Mouse (Mus musculus) 3134 (cell line): ENCODE data around the gene Trim62.

Experiments used
- DNase-seq: peaks from one replicate; pipeline ENCODE4 v3.0.0-alpha.2; 2011; ENCODE audit warnings: low spot score; ENCODE audit not compliant: insufficient read length; ENCODE audit errors: extremely low read depth

The Trim62 gene

DNA sequence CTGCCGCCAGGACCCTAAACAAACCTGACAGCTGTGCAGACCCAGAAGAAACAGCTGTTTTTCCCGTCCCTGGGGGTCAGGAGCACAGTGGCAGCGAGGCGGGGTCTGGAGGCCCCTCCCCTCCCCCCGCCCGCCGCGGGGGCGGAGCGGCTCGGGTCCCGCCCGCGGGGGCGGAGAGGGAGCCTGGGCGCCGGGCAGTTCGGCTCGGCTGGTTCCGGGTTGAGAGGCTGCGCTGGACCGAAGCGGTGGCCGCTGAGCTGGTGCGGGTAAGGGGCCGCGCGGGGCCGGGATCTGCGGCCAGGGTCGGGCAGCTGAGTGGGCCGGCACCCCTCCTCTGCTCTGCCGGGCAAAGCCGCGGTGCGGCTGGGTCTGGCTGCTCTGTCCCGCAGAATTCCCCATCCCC lies at the start of gene Trim62:
TSS of gene Trim62 (plus strand) at position 202 of the 403 bp plus-strand sequence.
- no peak for DNase-seq

DNA sequence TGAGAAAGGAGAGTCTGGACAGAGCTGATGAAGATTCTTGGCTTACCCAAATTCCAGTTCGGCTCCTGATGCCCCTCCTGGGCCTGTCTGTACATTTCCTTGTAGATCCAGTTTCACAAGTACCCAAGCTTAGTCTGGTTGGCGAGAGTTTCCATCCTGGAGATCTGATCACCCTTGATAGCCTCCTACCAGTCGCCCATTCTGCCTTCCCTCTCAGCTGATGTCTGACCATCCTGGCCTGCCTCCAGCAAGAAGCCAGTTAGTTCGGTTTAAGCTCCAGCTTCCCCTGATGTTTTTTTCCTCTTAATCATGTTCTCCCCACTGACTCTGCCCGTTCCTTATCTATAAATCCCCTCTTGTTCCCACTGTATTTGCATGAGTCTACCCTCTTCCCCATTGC lies 45.2 kb upstream of the Trim62 start:
- no peak for DNase-seq

DNA sequence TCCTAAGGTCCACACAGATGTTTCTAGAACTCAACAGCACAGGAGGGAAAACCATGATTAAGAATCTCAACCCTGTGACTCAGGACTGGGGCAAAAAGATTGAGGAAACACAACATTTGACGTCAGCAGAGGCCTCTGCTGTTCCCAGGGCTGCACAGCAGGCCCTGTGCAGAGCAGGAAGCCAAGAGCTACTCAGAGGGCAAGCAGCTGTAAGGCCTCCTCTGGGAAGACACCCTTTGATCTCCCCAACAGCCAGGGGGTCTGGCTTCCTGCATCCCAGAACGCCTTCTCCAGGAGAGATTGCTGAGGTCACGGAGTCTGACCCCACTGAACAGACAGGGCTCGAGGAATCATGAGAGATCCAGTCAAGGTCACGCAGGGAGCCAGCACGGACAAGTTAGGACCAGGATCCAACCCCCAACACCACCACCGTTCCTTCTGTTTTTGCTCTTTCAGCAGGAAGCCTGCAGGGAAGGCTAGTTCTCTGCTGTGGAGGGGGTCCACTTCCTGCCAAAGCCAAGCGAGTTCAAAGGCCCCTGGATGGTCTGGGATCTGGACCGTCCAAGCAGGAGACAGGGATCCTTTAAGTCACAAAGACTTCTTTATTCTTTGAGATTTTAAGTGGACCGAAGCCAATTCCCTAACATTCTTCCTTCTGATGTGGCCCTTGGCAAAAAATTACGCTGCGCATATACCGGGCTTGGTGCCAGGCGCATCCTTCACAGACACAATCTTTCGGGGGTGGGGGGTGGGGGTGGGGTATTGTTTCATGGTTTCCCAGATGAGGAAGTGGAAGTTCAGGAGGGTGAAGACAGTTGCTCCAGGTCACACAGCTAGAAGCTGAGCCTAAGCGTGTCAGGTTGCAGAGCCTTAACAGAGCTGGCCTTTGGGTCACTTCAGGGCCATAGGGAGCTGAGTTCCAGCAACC lies 43.3 kb upstream of the Trim62 start:
- DNase-seq: peak; percentile 40

DNA sequence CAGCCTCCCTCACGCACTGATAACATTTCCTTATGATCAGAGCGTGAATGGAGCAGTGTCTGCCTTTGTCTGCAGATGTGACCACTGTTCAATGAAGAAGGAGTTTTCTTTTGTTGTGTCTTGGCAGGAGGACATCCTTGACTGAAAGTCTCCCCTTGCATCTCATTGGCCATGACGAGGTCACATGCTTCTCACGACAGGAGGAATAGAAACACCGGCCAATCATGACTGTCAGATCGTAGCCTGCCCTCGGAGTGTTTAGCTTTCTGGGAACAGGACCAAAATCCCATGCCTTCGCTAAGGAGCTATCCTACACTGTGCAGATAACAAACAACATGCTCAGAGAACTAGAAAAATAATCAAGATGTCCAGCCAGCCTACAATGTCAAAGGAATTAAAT lies 42.1 kb upstream of the Trim62 start:
- no peak for DNase-seq

DNA sequence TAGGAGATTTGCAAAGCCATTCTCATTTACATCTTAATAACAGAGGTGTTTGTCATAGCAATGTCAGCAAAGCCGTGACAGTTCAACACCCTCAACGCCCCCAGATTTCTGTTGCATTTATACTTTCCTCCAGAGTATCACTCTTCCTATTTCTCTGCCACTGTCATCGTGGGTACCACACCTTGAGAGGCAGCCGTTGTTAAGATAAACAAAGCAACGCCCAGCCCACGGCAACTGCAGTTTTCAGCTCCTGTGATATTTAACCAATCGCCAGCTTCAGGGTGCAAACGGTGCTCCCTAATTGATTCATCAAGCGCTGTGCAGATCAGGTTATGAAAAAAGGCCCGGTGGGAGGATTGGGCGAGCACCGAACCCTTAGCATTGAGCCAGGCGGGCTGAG lies 38.8 kb upstream of the Trim62 start:
- DNase-seq: no peak

DNA sequence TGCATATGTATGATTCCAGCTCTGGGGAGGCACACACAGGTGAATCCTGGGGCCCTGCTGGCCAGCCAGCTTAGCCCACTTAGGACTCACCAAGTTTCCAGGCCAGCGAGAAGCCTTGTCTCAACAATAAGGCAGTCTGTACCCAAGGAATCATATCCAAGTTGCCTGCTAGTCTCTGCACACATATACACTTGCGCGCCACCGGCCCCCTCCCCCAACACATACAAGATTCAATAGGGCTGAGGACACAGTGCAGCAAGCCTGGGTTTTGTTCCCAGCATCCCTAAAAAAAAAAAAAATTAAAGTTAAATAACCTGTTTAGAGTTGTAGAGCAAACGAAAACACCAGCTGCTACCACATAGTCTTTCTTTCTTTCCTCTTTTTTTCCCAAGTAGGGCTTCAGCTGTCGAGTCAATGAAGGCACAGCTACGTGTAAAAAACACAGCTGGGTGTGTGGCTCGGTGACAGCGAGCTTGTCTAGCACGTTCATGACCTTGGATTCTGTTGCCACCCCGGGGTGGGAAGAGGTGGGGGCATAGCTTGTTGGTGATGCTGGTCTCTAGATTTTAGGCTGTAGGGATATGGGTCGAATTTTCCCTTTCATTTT lies 37.9 kb upstream of the Trim62 start:
- DNase-seq: no peak

DNA sequence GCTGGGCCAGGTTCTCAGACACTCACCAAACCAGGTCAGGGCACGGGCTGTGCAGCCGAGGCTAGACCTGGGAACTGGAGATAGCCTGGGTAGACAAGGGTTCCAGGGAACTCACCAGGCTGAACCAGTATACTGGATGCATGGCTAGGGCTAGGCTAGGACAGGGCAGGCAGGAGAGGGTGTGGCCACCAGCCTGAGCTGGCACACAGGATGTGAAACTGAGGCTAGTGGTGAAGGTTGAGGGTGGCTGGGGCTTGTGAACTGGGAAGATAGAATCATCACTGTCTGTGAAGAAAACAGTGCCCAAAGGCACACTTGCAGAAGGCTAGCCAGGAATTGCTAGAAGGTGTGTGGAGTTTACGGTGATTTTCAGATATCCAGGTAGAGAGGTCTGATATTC lies 34.4 kb upstream of the Trim62 start:
- no peak for DNase-seq

DNA sequence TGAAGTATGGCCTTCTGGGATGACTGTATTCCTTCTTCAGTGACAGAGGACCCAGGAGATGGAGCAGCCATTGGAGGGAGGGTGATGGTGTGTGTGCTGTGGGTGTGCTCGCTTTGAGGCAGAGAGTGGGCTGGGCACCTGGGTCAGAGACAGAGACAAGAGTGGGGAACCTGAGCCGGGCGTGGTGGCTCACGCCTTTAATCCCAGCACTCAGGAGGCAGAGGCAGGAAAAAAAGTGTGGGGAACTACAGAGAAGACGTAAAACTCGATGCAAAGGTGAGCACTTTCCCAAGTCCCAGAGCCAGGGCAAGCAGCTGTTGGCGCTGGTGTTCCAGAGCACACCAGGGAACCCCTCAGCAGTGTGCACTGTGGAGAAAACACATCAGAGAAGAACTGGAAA lies 33.7 kb upstream of the Trim62 start:
- DNase-seq: no peak

DNA sequence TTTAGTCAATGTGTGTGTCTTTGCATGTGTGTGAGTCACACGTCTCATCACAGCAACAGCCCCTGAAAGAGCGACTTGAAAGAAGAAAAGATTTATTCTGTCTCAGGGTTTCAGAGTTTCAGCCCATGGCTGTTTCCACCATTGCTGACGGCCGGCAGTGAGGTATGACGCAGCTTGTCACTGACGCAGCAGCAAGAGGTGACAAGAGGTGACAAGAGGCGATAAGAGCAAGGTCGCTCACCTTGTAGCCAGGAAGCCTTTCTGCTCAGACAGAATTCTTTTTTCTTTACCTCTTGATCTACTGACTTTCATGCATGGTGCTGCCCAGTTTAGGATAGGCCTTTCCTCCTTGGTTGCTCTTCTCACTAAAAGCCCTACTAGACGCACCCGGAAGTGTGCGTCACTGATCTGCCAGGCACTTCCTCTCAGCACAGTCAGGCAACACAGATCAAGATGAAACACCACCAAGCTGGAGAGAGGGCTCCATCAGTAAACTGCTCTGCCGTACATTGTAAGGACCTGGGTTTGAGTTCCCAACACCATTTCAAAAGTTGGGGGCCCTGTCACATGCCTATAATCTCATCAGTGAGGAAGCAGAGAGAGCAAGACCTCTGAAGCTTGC lies 31.0 kb upstream of the Trim62 start:
- no peak for DNase-seq

DNA sequence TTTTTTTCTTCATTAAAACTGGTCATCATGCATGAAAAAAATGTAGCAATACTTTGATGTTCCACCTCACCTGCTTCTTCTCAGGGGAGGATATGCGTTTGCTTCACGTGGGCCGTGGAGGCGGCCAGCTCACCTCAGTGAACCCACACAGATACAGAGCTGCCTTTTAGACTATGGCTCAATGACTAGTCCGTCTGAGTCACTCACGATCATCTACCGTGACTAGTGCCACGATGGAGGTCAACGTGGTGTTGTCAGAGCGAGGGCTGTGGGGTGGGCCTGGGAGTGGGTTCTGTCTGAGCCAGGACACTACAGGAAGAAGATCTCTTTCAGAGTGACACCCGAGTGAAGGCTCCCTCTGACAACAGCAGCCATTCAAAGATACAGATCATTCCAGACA lies 30.3 kb upstream of the Trim62 start:
- DNase-seq: no peak

DNA sequence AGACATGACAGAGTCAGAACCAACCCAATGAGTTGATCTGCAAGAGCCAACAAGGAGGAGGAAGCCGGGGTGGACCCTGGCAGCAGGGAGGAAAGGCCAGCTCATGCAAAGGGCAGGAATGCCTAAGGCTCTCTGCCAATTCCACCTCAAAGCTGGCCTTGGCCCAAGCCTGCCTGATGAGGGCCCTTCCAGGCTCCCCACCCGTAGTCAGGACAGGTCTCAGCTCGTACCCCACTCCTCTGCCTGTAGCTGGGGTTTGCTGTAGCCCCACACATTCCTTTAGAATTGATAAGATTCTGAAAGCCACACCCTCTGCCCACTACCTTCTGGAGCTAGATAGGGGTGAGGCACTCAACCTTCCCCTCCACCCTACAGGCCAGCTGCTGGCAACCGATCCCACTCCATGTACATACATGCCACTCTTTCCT lies 27.8 kb upstream of the Trim62 start:
- DNase-seq: peak; percentile 55

DNA sequence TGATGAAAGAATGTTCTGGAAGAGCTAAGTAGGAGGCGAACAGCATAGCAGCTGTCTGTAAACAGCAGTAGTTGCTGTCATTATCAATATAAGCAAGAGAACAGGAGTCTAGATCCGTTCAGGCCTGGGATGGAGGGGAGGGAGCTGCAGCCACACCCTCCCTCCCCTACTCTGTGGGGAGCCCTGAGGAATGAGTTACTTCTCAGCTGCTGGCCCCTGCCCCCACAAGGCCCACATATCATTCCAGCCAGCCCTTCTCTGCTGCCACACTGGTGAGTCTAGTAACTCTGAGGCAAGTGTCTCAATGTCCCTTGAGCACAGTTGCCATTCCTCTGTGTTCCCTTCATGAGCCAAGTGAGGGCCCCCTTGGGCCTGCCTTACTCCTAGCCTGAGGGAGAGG lies 26.2 kb upstream of the Trim62 start:
- no peak for DNase-seq

DNA sequence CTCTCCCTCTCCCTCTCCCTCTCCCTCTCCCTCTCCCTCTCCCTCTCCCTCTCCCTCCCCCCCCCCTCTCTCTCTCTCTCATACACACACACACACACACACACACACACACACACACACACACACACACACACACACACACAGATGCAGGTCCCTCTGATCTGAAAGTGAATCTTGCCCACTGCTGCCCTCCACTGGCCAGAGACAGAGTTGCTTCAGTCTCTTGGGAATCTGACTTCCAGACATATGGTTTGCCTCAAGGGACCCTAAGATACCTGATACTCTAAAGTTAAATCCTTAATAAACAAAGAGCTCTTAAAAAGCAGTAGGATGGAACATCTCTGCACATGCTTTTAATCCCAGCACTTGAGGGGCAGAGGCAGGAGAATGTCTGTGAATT lies 25.2 kb upstream of the Trim62 start:
- peak; percentile 47 for DNase-seq

DNA sequence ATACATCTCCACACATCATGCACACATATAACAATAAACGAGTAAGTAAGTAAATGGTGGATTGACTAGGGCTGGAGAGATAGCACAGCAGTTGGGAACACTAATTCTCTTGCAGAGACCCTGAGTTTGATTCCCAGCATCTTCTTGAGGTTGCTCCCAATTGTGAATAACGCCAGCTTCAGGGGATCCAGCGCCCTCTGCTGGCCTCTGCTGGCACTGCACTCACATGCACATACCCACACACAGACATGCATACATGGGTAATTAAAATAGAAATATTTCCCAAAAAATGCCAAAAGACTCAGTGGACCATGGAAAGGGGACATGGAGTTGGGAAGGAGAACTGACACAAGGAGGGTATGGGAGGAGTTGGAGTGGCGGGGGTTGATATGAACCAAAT lies 24.5 kb upstream of the Trim62 start:
- no peak for DNase-seq

DNA sequence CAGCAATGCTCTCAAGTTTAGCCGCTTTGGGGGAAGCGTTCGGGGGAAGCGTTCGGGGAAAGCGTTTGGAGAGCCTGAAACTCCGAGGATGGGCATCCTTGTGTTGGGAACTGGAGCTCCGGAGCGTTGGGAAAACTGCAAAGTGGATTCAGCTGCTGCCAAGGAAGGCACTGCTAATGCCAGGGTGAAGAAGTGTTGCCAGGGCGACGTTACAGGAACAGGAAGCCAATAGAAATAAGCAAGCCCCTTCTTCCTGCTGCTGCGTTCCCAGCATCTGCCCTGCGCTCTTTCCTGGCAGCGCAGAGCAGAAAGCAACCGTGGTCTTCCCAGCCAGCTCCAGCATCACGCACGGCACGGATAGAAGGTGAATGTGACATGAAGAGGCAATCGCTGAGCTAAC lies 10.4 kb upstream of the Trim62 start:
- no peak for DNase-seq

DNA sequence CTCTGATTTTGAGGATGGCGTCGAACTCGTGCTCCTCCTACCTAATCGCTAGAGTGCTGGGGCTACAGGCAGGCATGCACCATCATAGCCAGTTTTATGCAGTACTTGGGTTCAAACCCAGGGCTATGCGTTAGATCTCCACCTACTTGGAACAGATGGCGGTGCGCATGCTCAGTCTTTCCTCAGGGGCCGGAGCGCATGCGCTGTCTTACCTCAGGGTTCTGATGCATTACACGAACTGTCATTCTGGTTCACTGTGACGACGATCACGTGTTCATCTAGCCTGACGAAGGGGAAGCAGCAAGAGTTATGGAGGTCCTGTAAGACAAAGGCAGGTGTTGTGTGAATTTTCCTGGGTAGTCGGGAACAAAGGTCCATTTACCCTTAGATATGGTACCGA lies 9.3 kb upstream of the Trim62 start:
- DNase-seq: no peak

DNA sequence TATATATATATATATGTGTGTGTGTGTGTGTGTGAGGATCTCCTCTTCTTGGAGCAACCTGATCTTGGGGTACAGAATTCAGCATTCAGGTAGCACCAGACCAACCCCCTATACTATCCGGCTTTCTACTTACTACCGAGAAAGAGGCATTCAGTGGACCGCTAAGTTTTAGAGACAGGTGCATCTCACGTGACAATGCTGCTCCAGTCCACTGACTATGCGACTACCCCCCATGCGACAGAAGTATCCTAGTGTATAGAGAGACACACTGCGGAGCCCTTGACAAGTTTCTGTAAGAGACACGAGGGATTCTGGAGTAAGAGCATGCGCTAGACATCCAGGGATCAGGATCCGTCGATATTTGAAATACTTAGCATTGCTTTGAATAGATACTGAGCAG lies 7.9 kb upstream of the Trim62 start:
- no peak for DNase-seq

DNA sequence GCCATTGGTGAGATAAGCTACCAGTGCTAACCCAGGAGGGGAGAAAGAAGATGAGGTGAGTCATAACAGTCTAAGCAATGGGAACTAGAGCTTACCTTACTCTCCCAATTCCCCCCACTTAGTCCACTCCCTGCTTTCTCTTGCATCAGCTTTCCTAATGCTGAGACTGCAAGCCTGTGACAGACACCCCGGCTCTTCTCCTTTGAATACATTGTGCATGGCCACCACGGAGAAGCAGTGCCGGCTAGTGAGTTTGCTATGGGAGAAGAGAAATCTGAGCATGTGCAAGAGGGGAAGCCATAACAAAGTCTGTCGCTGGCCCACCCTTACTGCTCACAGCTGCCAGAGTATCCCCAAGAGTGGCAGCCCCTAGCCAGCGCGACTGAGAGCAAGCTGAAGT lies 5.9 kb upstream of the Trim62 start:
- DNase-seq: no peak

DNA sequence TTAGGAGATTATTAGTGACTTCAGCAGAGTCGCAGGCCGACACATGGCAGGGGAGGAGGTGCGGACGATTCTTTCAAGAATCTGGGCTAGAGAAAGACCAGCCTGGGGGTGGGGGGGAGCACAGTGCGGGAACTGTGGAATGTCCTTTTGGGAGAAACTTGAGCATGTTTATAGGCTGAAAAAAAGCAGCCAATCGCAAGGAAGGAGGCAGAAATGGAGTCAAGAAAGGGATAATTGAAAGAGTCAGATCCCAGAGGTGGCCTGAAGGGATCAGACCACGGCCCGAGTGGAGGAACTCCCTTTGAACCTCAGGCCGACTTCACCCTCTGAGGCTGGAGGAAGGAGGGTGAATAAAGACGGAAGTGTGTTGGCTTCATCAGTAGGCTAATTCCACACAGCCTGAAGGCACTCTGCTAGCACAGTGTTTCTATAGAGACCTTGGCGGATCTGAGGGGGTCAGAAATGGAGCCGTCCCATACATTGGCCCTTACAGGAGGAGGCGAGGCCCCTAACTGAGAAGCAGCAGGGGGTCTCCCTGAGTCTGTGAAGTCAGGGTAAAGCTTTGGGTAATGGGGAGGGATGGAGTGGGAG lies 4.4 kb upstream of the Trim62 start:
- DNase-seq: no peak

DNA sequence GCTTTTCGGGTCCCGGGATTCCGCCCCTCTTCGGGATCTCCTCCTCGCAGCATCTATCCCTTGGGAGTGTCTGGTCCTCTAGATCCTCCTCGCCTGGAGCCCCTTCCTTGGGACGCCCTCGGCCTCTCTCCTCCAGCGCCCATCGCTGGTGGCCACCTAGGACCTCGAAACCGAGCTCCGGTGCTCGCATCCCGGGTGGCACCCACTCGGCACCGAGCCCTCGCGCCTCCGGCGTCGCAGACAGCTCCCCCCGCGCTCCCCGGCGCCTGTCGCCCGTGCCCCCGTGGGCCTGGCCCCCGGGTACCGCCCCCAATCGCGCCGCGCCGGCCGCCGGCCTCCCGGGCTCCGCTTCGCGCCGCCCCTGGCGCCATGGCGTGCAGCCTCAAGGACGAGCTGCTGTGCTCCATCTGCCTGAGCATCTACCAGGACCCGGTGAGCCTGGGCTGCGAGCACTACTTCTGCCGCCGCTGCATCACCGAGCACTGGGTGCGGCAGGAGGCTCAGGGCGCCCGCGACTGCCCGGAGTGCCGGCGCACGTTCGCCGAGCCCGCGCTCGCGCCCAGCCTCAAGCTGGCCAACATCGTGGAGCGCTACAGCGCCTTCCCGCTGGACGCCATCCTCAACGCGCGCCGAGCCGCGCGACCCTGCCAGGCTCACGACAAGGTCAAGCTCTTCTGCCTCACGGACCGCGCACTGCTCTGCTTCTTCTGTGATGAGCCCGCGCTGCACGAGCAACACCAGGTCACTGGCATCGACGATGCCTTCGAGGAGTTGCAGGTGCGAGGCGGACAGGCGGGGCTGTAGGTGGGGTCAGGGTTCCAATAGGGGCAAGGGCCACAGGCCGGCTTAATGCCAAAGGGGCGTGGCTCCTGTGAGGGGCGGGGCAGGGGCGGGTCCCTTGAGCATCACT lies 676 bp downstream of the Trim62 start:
- DNase-seq: no peak
